Mouse (Mus musculus): Measurements from ENCODE around the gene Apoe. TPM values are rescaled to one million over a fixed set of nuclear protein-coding genes. Genes with fewer than 3 reads are reported as not detected.

The Apoe gene
- polyA plus RNA-seq, 1 experiment from 2014 or later = 596 TPM

DNA sequence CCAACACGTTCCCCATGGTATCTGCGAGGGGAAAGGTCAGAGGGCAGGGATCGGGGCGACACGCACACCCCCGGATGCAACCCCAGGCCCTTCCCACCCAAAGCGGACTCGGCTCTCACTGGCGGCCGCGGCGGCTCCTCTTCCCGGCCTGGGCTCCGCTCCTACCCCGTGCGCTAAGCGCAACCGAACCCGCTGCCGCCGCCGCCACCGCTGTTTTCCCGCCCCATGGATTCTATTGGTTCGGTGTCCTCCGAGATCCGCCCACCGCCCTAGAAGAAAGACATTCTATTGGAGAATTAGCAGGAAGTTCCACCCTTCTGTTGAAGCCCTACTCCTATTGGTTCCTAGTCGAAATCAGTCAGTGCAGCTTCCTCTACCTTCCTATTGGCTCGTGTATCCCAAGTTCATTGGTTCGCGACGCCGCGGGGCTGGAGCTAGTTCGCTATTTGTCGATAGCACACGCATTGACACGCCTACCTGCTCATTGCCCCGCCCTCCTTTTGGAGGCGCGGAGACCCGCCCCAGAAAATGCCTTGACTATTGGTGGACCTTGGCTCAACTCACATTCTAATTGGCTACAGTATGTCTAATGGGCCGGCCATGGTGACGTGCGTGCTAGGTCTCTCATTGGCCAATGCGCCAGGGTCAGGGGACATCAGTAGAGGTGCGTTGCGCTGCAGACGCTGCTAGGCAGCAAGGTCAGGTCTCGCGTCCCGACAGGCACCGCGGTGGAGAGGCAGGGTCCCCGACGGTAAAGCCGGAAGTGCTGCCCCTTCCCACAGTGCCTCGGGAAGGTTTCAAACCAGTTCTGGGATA is 16.5 kb upstream of the Apoe start, which contains the start of gene Tomm40:
Gene Tomm40, minus strand, starts transcription at position 200 of the 816 bp plus-strand sequence.
- ATAC-seq (replicated peaks; ENCODE audit: insufficient number of reproducible peaks, insufficient read depth, low FRiP score, low read depth) = peak; percentile 98
- peaks cover 43% of the 10 kb centered on the region for H3K36me3 ChIP-seq
- H3K4me3 ChIP-seq = peak within 1 kb of the TSS; percentile 100
- no peaks in the 10 kb centered on the region for H3K9me3 ChIP-seq (replicated peaks)
- under 1% methylated on average over 59 of the region's 59 CpGs for WGBS
- peak within 1 kb of the TSS; percentile 88 for H3K4me2 ChIP-seq
- peaks cover 29% of the 10 kb centered on the region for H3K4me1 ChIP-seq (replicated peaks)
- peak within 1 kb of the TSS; percentile 99 for H3K9ac ChIP-seq
- no peaks in the 10 kb centered on the region for H3K27me3 ChIP-seq
- peak within 1 kb of the TSS; percentile 91 for H3K27ac ChIP-seq

DNA sequence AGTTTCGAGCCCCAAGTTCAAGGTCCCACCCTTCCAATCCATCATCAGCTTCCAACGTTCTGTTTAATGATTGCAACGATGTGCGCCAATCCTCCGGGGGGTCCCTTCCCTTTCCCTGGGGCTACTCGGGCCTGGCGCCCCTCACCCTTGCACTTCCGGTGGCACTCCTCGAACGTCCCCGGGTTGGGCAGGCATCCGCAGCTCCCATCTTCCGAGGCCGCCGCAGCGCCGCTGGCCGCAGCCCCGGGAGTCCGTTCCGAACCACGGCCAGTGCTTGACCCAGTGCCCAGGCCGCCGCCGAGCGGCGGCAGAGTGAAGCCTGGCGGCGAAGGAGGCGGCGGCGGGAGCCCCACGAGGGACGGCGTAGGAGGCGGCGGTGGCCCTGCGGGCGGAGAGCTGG is 15.8 kb upstream of the Apoe start:
- peak; percentile 0; the same call in 1 of the 2 replicates for ATAC-seq (replicated peaks; ENCODE audit: insufficient number of reproducible peaks, insufficient read depth, low FRiP score, low read depth)
- H3K4me1 ChIP-seq (replicated peaks) = peaks cover 29% of the 10 kb centered on the region
- peak overlapping the region; percentile 88 for H3K4me2 ChIP-seq
- H3K9me3 ChIP-seq (replicated peaks) = no peaks in the 10 kb centered on the region
- under 1% methylated on average over 39 of the region's 39 CpGs for WGBS
- H3K9ac ChIP-seq = peak overlapping the region; percentile 99
- peaks cover 47% of the 10 kb centered on the region for H3K36me3 ChIP-seq
- peak overlapping the region; percentile 100 for H3K4me3 ChIP-seq
- no peaks in the 10 kb centered on the region for H3K27me3 ChIP-seq
- peak overlapping the region; percentile 91 for H3K27ac ChIP-seq

- ATAC-seq (replicated peaks; ENCODE audit: insufficient number of reproducible peaks, insufficient read depth, low FRiP score, low read depth) = no peak
- Histone ChIP-seq H3K27me3 (no peaks in the 10 kb centered on the region), H3K27ac (no peak overlapping the region), H3K4me2 (no peak overlapping the region), H3K36me3 (peaks cover 53% of the 10 kb centered on the region), H3K9me3 (replicated peaks) (no peaks in the 10 kb centered on the region), H3K4me1 (replicated peaks) (peaks cover 29% of the 10 kb centered on the region), H3K4me3 (peak overlapping the region; percentile 100), H3K9ac (no peak overlapping the region)
- 84% methylated on average over 9 of the region's 9 CpGs for WGBS
These were observed 14.6 kb upstream of the Apoe start for GRCm38 (mm10) chr7:19713598-19713997.

DNA sequence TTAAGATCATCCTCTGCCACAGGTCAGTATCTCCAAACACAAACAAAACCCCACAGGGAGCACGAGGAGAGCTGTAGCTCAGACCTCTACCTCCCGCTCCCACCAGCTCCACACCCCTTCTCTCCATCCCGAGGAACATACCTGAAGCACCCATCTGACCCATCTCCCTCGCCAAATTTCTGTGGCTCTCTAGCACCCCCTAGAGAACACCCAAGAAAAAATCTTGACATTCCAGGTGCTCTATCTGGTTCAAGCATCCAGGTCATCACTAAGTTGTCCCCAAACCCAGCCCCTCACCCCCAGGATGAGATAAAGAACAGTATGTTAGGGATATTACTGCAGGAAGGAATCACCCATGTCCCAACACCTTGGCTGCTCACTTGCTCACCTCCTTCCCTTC is 14.2 kb upstream of the Apoe start:
- Histone ChIP-seq H3K27ac (no peak overlapping the region), H3K9me3 (replicated peaks) (no peaks in the 10 kb centered on the region), H3K36me3 (peaks cover 56% of the 10 kb centered on the region), H3K27me3 (no peaks in the 10 kb centered on the region), H3K4me1 (replicated peaks) (peaks cover 29% of the 10 kb centered on the region), H3K4me2 (no peak overlapping the region), H3K9ac (no peak overlapping the region), H3K4me3 (no peak overlapping the region)
- ATAC-seq (replicated peaks; ENCODE audit: insufficient number of reproducible peaks, insufficient read depth, low FRiP score, low read depth) = no peak
- WGBS = 45% methylated on average over 4 of the region's 4 CpGs

DNA sequence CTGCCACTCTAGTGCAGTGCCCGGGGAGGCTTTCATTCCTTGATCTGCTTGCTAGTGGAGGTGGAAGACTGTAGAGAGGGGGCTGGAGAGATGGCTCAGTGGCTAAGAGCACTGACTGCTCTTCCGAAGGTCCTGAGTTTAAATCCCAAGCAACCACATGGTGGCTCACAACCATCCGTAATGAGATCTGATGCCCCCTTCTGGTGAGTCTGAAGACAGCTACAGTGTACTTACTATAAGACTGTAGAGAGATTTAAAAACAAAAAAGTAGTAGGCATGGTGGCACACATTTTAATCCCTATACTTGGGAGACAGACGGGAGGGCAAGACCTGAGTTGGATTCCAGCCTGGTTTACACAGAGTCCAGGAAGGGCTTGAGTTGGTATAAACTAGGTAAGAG is 13.4 kb upstream of the Apoe start:
- Histone ChIP-seq H3K4me3 (no peak overlapping the region), H3K36me3 (peaks cover 64% of the 10 kb centered on the region), H3K4me1 (replicated peaks) (peaks cover 29% of the 10 kb centered on the region), H3K4me2 (no peak overlapping the region), H3K27me3 (no peaks in the 10 kb centered on the region), H3K9ac (no peak overlapping the region), H3K9me3 (replicated peaks) (no peaks in the 10 kb centered on the region), H3K27ac (no peak overlapping the region)
- 63% methylated on average over 4 of the region's 4 CpGs for WGBS
- ATAC-seq (replicated peaks; ENCODE audit: insufficient number of reproducible peaks, insufficient read depth, low FRiP score, low read depth) = no peak

DNA sequence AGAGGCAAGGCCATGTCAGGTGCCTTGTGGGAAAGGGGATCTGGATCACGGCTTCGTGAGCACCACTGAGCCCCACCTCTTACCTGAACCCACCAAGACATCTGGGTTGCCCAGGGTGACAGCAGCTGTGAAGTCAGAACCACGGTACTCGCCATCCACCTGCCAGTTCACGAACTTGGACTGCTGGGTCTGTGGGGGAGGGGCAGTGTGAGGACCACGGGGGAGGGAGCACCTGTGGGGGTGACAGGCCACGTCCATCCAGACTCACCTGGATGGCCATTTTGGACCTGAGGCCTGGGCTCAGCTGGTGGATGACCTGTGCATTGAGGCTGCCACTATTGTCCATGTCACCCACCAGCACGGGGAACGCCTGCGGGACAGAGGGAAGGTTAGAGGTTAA is 11.7 kb upstream of the Apoe start:
- Histone ChIP-seq H3K36me3 (peaks cover 73% of the 10 kb centered on the region), H3K4me1 (replicated peaks) (peaks cover 20% of the 10 kb centered on the region), H3K4me3 (no peak overlapping the region), H3K9ac (no peak overlapping the region), H3K27me3 (no peaks in the 10 kb centered on the region), H3K9me3 (replicated peaks) (no peaks in the 10 kb centered on the region), H3K4me2 (no peak overlapping the region), H3K27ac (no peak overlapping the region)
- ATAC-seq (replicated peaks; ENCODE audit: insufficient number of reproducible peaks, insufficient read depth, low FRiP score, low read depth) = no peak
- 92% methylated on average over 10 of the region's 10 CpGs for WGBS

DNA sequence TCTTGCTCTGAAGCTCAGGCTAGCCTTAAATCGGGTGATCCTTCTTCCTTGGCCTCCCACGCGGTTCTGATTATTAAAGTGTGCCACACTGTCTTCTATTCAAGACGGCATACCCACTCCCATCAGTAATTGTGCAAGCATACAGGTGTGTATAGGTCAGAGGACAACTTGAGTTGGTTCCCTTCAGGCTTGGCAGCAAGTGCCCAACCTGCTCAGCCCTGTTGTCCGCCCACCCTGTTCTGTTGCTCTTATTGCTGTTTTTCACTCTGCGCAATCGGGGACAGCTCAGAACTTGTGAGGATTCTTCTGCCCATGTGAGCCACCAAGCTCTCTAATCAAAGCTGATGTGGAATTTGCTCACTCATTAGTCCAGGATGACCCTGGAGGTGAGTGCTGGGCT is 6.3 kb upstream of the Apoe start:
- Histone ChIP-seq H3K9me3 (replicated peaks) (no peaks in the 10 kb centered on the region), H3K36me3 (peaks cover 60% of the 10 kb centered on the region), H3K4me3 (no peak overlapping the region), H3K4me2 (no peak overlapping the region), H3K9ac (no peak overlapping the region), H3K27me3 (no peaks in the 10 kb centered on the region), H3K4me1 (replicated peaks) (peaks cover 18% of the 10 kb centered on the region), H3K27ac (no peak overlapping the region)
- no peak for ATAC-seq (replicated peaks; ENCODE audit: insufficient number of reproducible peaks, insufficient read depth, low FRiP score, low read depth)
- WGBS = 94% methylated on average over 7 of the region's 7 CpGs

DNA sequence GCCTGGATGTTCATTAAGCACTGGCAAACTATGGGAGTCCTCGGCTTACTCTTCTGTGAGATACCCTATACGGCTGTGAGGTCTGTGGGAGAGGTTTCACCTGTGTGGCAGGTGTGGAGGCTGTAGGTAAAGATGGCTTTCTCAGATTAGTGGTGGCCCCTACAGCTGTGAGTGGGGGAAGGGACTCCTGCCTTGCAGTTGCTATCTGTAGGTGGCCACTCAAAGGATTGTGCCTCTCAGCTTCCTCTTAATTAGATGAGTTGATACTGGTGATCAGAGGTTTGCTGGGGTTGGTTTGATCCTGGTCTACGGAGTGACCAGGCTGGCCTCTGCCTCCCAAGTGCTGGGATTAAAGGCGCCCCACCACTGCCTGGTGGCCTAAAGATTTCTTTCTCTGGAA is 5.5 kb upstream of the Apoe start:
- Histone ChIP-seq H3K27me3 (no peaks in the 10 kb centered on the region), H3K4me3 (no peak overlapping the region), H3K27ac (no peak overlapping the region), H3K9ac (no peak overlapping the region), H3K36me3 (peaks cover 53% of the 10 kb centered on the region), H3K4me2 (no peak overlapping the region), H3K9me3 (replicated peaks) (no peaks in the 10 kb centered on the region), H3K4me1 (replicated peaks) (peaks cover 25% of the 10 kb centered on the region)
- ATAC-seq (replicated peaks; ENCODE audit: insufficient number of reproducible peaks, insufficient read depth, low FRiP score, low read depth) = no peak
- WGBS = 87% methylated on average over 4 of the region's 4 CpGs

GRCm38 (mm10) chr7:19702859-19703555 is 4.0 kb upstream of the Apoe start:
- no peaks in the 10 kb centered on the region for H3K27me3 ChIP-seq
- peaks cover 40% of the 10 kb centered on the region for H3K4me1 ChIP-seq (replicated peaks)
- no peak overlapping the region for H3K4me3 ChIP-seq
- H3K9me3 ChIP-seq (replicated peaks) = no peaks in the 10 kb centered on the region
- no peak overlapping the region for H3K4me2 ChIP-seq
- H3K9ac ChIP-seq = no peak overlapping the region
- 92% methylated on average over 16 of the region's 16 CpGs for WGBS
- no peak overlapping the region for H3K27ac ChIP-seq
- no peak for ATAC-seq (replicated peaks; ENCODE audit: insufficient number of reproducible peaks, insufficient read depth, low FRiP score, low read depth)
- H3K36me3 ChIP-seq = peaks cover 40% of the 10 kb centered on the region

DNA sequence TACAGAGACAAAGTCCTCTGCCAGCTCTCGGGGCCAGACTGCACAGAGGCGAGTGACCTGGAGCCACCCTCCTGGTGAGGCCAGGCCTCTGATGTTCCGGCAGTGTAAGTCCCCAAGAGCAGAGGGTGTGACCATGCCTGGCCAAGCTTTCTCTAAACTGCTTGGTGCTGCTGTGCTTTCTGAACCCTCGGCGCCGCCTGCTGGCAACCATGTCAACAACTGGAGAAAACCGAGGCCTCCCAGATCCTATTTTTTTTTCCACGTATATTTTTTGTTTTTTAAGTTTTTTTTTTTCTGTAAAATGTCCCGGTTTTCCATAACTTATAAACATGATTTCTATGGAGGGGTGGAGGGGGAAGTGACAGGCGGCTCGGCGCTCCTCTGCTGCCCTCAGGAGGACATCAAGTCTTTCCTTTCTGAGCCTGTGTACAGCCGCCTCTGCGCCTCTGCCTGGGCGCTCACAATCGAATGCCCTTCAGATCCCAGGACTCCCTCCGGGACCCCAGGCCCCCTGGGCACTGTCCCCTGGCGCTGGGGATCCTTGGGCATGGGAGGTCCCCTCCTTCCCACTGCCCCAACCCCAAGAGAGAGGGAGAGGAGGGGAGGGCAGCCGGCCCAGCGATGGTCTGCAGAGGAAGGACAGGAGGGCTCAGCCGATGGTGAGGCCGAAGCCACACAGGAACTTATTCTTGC is 2.2 kb upstream of the Apoe start:
- Histone ChIP-seq H3K9me3 (replicated peaks) (no peaks in the 10 kb centered on the region), H3K4me2 (0 out of 2 replicates have a peak overlapping the region, but pooled peaks have one; percentile 18), H3K27me3 (no peaks in the 10 kb centered on the region), H3K27ac (peak overlapping the region; percentile 70), H3K4me1 (replicated peaks) (peaks cover 41% of the 10 kb centered on the region), H3K4me3 (no peak overlapping the region), H3K9ac (0 out of 2 replicates have a peak overlapping the region, but pooled peaks have one; percentile 19), H3K36me3 (peaks cover 30% of the 10 kb centered on the region)
- 31% methylated on average over 22 of the region's 22 CpGs for WGBS
- ATAC-seq (replicated peaks; ENCODE audit: insufficient number of reproducible peaks, insufficient read depth, low FRiP score, low read depth) = peak; percentile 47; the same call in 1 of the 2 replicates
